Mouse (Mus musculus) CH12F3 (cell line): ENCODE data around the gene Ythdc1.
"Not testable (repeated sequence)": the region's sequence is repeated elsewhere in the genome, so short reads cannot be mapped to it uniquely, and the experiment has no call there.

Source experiments
- in situ Hi-C: fragments of 300-500 bp; cut with MboI; formaldehyde crosslinking; loops from 2 replicates; pipeline ENCODE4 v1.14.3; 2020; ENCODE audit warnings: low sequenced_read_pairs

The Ythdc1 gene

DNA sequence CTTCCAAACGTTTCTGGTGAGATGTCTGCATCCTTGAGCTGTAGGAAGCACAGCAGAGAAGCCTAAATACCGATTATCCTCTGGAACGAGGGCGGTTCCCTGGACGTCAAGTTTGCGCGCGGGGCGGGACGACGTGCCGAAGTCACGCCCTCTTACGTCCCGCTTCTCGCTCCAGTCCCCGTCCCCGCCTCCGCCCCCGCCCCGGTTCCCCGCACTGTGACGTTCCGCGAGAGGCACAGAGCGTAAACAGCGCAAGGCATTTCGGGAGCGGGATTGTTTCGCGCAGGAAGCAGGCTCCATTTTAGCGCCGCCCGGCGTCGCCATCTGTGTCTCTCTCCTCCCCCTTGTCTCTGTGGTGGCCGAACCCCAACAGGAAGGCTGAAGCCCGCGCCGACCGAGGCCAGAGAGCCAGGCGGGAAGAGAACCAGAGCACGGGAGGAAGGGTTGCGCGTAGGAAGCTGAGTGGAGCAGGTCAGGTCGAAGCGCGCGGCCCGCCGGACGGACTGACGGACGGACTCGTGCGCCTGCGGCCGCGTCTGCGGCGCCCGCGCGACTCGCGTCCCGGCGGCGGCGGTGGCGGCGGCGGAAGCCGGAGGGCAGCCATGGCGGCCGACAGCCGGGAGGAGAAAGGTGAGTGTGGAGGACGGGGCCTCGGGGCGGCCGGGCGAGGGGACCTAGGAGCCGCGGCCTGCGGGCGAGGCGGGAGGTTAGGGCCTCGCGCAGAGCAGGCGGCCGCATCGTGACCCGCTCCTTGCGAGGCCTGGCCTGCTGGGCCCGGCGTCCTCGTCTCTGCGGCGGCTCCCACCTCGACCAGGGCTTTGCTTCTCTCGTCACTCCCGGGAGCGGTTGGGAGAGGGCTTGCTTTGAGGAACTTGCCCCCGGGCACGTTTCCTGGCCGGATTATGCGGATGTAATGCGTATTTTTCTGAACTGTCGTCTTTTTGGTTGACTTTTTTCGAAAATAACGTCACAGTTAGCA is at the start of gene Ythdc1:
TSS of gene Ythdc1 (plus strand) at position 260 of the 979 bp plus-strand sequence.
- in situ Hi-C loops, result no loop called here

- in situ Hi-C loops, result no loop called here
Measured at GRCm38 (mm10) chr5:86769015-86769658, 34.9 kb upstream of the Ythdc1 start.

GRCm38 (mm10) chr5:86771010-86771409 is 33.0 kb upstream of the Ythdc1 start:
- in situ Hi-C loops, result no loop called here

DNA sequence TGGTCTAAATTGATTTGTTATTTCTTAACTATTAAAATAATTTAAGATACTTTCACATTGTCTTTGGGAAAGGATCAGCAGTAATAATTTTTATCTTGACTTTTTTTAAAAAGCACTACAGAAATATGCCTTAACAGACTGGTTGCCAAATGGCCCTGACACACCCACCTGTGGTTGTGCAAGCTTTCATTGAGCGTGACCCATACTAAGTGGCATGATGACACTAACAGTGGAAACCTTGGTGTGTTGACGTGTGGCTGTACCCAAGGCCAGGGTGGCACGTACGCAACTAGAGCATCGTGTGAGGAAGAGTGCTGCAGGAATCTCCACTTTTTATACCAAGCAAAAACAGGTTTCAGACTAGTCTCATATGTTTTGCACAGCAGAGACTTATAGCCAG is 27.1 kb upstream of the Ythdc1 start:
- in situ Hi-C loops, result no loop called here

- in situ Hi-C loops, result no loop called here
Measured at GRCm38 (mm10) chr5:86778471-86778870, 25.6 kb upstream of the Ythdc1 start.

GRCm38 (mm10) chr5:86783059-86783458 is 21.0 kb upstream of the Ythdc1 start:
- in situ Hi-C loops, result no loop called here

DNA sequence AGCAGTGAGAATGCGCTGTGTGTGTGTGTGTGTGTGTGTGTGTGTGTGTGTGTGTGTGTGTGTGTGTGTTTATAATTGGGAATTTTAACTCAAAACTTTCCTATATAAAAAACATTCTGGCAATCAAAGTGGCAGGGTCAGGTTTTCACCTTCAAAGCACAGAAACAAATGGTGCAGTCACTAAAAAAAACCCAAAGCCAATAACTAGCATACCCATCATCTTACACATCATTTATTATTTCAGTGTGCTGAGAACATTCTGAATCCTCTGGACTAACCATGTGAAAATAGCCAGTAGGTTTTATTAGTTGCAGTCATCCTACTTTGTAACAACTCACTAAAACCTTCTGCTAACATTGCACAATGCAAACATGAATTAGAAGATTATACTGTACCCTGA is 19.8 kb upstream of the Ythdc1 start:
- in situ Hi-C loops, result no loop called here

DNA sequence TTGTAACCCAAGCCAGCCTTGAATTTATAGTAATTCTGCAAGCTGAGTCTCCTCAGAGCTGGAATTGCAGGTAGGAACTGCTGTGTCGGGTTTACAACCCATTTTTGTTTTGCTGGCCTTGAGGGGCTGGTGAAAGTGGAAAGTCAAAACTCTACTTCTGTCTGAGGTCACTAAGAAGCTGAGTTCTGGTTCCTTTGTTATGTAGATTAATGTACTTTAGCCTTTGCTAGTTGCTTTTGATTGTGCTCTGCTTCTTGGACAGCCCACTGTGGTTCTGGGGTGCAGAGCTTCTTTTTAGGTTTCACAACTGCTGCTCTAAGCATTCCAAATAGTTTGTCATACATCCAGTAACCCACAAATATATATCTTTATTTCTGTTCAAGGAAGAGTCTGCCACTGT is 17.2 kb upstream of the Ythdc1 start:
- in situ Hi-C loops, result no loop called here

GRCm38 (mm10) chr5:86789954-86790353 is 14.1 kb upstream of the Ythdc1 start:
- in situ Hi-C loops, result no loop called here

GRCm38 (mm10) chr5:86792249-86792648 is 11.8 kb upstream of the Ythdc1 start:
- in situ Hi-C loops, result no loop called here

GRCm38 (mm10) chr5:86792807-86793206 is 11.2 kb upstream of the Ythdc1 start:
- in situ Hi-C loops, result no loop called here

GRCm38 (mm10) chr5:86816795-86817194 is 12.8 kb downstream of the Ythdc1 start:
- in situ Hi-C loops, result no loop called here

DNA sequence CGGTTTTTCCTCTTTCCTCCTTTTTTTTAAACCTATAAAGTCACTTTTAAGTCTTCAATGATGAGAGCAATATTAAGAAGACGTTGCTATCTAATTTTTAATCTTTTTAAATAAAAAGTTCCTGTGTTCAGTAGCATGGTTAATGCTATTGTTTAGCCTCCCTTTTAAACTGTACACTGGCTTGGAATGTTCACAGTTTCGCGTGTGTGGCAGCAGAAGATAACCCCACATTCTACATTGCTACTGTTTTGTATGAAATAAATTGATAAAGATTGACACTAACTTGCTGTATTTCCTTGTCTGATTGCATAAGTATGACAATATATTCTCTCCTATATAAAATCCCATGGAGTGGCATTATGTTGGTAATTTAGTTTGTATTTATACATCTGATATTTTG is 32.4 kb downstream of the Ythdc1 start:
- in situ Hi-C loops, result not testable (repeated sequence)

GRCm38 (mm10) chr5:86838110-86838509 is 34.1 kb downstream of the Ythdc1 start:
- in situ Hi-C loops, result no loop called here

GRCm38 (mm10) chr5:86839472-86839871 is 35.5 kb downstream of the Ythdc1 start:
- in situ Hi-C loops, result no loop called here

DNA sequence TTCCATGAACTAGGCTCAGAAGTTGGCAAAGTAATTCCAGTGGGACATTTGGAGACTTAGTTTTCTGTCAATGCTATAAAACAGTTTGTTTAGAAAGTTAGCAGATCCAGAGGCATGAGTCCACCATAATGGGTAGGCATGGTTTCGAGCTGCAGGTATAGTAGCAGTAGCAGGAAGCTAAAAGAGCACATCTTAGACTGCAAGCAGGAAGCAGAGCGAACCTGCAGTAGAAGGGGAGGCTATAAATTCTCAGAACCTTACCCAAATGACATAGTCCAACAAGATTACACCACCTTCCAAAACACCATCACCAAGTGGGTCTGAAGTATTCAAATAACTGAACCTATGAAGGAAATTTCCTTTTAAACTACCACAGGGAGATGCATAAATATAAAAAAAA is 36.2 kb downstream of the Ythdc1 start:
- in situ Hi-C loops, result no loop called here

- in situ Hi-C loops, result not testable (repeated sequence)
Measured at GRCm38 (mm10) chr5:86841261-86841660, 37.2 kb downstream of the Ythdc1 start.

DNA sequence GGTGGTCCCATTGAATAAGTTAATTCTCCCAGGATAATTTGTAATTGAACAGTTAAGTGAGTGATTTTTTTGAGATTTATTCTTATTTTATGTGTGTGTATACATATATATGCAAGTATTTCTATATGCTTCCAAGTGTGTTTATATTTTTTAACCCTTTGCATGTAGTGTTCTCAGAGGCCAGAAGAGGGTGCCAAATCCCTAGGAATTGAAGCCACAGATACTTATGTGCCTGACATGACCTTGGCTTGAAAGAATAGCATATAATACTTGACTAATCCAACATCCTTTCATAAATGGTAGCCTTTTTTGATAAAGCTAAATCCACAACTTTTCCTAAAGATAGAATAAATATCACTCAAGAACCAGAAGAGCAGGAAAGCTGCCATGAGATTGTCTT is 46.1 kb downstream of the Ythdc1 start:
- in situ Hi-C loops, result no loop called here

DNA sequence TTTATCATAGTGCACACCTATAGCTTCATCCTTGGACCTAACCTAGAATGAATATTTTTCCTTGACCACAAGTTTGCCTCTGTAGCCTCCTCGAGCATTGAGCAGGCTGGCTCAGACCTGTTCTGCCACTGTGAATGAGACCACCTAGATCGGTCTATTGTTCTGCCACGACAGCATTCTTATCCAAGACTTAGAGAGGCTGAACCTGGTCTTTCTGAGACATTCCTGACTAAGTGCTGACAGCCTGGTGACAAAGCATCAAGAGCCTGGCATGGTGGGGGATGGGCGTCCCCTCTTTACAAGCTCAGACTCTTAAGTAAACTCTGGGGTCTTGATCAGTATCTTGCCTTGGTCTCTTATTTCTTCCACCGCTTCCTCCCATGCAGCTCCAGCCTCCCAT is 47.6 kb downstream of the Ythdc1 start:
- in situ Hi-C loops, result no loop called here

GRCm38 (mm10) chr5:86856505-86856904 is 52.5 kb downstream of the Ythdc1 start:
- in situ Hi-C loops, result not testable (repeated sequence)

GRCm38 (mm10) chr5:86857682-86858081 is 53.7 kb downstream of the Ythdc1 start:
- in situ Hi-C loops, result no loop called here

DNA sequence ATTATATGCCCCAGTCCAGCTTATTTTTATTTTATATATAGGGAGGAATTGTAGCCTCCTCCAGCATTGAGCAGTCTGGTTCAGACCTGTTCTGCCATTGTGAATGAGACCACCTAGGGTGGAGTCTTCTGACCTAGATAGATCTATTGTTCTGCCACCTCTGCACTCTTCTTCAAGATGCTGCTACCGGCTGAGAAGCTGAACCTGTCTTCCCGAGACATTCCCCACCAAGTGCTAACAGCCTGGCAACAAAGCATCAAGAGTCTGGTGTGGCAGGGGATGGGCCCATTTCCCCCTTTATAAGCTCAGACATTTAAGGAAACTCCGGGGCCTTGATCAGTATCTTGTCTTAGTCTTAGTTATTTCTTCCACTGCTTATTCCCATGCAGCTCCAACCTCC is 54.3 kb downstream of the Ythdc1 start:
- in situ Hi-C loops, result no loop called here
